Mouse (Mus musculus) urinary bladder, postnatal 25 days (tissue): ENCODE measurements around the gene Cartpt.
"Not testable (repeated sequence)": the region's sequence is repeated elsewhere in the genome, so short reads cannot be mapped to it uniquely, and the experiment has no call there.

ENCODE experiments used
- DNase-seq: peaks from one replicate; pipeline ENCODE4 v3.0.0; 2022; ENCODE audit warnings: low spot score

The Cartpt gene

DNA sequence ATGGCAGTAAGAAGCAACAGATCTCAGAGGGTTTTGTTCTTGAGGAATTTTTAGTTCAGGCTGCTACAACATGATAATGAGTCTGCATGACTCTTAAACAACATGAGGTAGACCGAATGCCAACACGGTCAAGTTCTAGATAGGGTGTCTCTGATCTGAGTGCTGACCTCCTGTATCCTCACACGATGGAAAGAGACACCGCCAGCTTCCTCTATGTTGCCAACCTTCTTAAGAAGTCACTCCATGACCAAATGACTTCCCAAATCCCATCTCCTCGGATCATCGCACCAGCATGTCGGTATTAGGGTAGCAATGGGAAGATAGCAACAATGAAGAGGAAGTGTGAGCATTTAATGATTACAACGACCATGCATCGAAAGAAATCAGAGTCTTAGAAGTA, 43.6 kb downstream of the Cartpt start:
- DNase-seq: no peak

DNA sequence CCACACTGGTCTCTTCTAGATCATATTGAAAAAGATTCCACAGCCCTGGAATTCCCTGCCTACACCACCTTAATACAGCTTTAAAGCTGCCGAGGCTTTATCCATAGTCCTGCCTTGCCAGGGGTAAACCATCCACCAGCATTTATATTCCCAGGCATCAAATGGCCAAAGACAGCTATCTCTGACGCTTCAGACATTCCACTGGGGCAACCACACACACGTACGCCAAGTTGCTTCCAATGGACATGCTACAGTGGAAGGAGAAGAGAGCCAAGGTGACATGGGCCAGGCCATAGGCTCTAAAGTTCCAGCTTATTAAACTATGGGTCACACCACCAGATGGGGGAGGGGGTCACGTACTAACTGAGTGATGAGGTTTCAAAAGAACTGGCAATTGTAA, 45.7 kb downstream of the Cartpt start:
- no peak for DNase-seq

DNA sequence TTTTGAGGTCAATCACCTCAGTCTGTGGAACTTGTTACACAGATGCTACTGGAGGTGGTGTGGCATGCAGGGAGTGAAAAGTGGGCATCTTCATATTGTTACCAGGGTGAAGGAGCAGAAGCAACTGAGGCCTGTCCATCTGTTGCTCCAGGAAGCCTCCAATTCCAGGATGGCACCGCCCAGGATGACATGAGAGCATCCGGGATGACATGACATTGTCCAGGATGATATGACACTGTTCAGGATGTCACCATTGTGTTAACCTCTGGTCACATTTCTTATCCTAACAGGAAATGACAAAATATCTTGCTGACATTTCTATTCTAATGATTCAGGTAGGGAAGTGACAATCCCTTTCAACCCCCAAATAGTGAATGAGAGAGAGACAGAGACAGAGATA, 47.8 kb downstream of the Cartpt start:
- DNase-seq: no peak

DNA sequence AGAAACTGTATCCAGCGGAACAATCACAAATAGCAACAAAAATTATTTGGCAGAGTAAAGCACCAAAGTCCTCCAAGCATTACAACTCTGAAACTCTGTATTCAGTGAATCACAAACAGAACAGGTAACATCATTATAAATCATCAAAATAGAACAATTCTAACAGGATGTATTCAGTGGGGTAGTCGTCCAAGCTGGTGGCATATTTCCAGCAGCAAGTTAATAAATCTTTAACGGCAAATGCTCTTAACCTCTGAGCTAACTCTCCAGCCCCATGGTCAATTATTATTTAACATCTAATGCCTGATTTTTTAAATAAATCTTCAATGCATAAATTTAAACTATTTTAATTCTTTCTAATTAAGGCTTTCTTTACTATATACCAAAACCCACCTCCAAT, 48.5 kb downstream of the Cartpt start:
- not testable (repeated sequence) for DNase-seq

DNA sequence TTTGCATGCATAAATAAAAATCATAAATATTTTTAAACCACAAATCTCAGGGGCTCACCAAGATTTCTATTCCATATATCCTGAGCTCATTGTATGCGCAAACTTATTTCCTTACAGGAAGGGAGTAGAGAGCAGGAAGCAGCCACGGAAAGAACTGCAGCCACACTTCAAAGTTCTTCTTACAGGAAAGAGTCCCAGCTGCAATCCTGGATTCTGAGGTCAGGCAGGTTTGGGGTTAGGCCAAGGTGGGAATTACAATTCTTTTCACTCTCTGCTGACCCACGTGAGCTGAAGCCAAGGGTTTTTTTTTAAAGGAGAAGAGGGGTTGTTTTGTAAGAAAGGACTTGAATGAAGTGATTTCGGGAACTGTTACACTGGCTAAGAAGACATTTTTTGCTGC, 49.9 kb downstream of the Cartpt start:
- no peak for DNase-seq

DNA sequence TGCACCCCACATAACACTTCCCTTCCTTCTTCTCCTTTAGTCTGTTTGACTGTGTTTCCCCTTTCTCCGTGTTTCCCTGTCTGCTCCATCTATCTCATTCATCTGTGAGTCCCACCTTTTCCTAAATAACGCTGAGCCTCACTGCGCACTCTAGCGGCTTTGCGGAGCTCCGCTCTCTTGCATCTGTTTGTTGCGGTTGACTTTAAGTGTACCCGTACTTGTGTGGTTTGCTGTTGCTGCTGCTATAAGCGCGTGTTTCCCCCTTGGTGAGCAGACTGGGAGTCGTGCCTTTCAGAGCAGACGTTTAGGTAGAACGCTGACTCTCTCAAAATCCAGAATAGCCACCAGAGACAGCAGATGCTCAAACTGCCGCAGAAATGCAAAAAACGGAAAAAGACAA, 51.3 kb downstream of the Cartpt start:
- DNase-seq: no peak
